Mouse (Mus musculus) heart, postnatal 0 days (tissue): ENCODE data around the gene Arhgap8. TPM values are rescaled to one million over a fixed set of nuclear protein-coding genes. Genes with fewer than 3 reads are reported as not detected.

ENCODE experiments used
- ATAC-seq: fragments of 200-750 bp; cut with Nextera tagmentation; 2 replicates; pipeline ENCODE4 v1.8.0; 2017; ENCODE audit warnings: low read depth, moderate number of reproducible peaks, moderate library complexity; ENCODE audit not compliant: insufficient read depth
- DNase-seq: peaks from one replicate; pipeline ENCODE4 v3.0.0-alpha.2; 2016; ENCODE audit warnings: low spot score
- H3K27ac ChIP-seq: fragments of 300-500 bp; sonication (generic); 2 replicates; pipeline ENCODE4 v1.5.1; 2014; ENCODE audit warnings: low read depth, mild to moderate bottlenecking
- H3K27me3 ChIP-seq: fragments of 300-500 bp; sonication (generic); 2 replicates; pipeline ENCODE4 v1.6.1; 2014; ENCODE audit warnings: low read length, mixed read lengths; ENCODE audit not compliant: control insufficient read depth, insufficient read depth
- H3K36me3 ChIP-seq: fragments of 300-500 bp; sonication (generic); replicated peaks from 2 replicates; pipeline ENCODE4 v1.6.1; 2014; ENCODE audit warnings: low read length, mixed read lengths; ENCODE audit not compliant: control insufficient read depth, insufficient read depth
- H3K4me1 ChIP-seq: fragments of 300-500 bp; sonication (generic); 2 replicates; pipeline ENCODE4 v1.6.1; 2014; ENCODE audit warnings: antibody characterized with exemption; ENCODE audit not compliant: control insufficient read depth, insufficient read depth
- H3K4me2 ChIP-seq: fragments of 300-500 bp; sonication (generic); 2 replicates; pipeline ENCODE4 v1.6.1; 2014; ENCODE audit warnings: low read depth, mild to moderate bottlenecking, low read length, moderate library complexity
- H3K4me3 ChIP-seq: fragments of 300-500 bp; sonication (generic); 2 replicates; pipeline ENCODE4 v1.5.1; 2014; ENCODE audit warnings: low read depth, low read length
- H3K9ac ChIP-seq: fragments of 300-500 bp; sonication (generic); replicated peaks from 2 replicates; pipeline ENCODE4 v1.6.1; 2014; ENCODE audit warnings: low read depth, low read length, mixed read lengths
- H3K9me3 ChIP-seq: fragments of 300-500 bp; sonication (generic); replicated peaks from 2 replicates; pipeline ENCODE4 v1.6.1; 2016; ENCODE audit warnings: low read length; ENCODE audit not compliant: control insufficient read depth
- CTCF ChIP-seq: IDR thresholded peaks from 2 replicates; pipeline ENCODE4 v1.5.1; 2016; ENCODE audit warnings: antibody characterized with exemption, control low read depth, low read depth
- EP300 ChIP-seq: IDR thresholded peaks from 2 replicates; pipeline ENCODE4 v1.6.1; 2016; ENCODE audit warnings: antibody characterized with exemption, low read depth
- WGBS: fragments of 180-500 bp; shearing (Covaris S2); extraction: QIAGEN DNeasy Blood & Tissue Kit; methylation state at CpG from one replicate; pipeline ENCODE4 v1.1.7; 2014; 5-methylcytosine and 5-hydroxymethylcytosine counted together
- polyA plus RNA-seq: library from polyadenylated mRNA; unstranded; fragments of >200 nt; fragmentation: Nextera tagmentation; extraction: Ambion mirVana; gene quantifications from 2 replicates; pipeline ENCODE4 v1.2.1, GENCODE M21; 2015
- total RNA-seq: library from RNA; depleted of rRNA; stranded (reverse); fragments of >200 nt; gene quantifications from 2 replicates; pipeline ENCODE4 v1.2.3, GENCODE M21; 2014; ENCODE audit warnings: low replicate concordance

The Arhgap8 gene
- total and polyA plus RNA-seq, 2 experiments from 2014 or later, result 1.3 TPM; not detected in 1

- 59% methylated on average over 11 of the region's 11 CpGs for WGBS
- TF ChIP-seq CTCF, result no peak
- no peak for TF ChIP-seq EP300
- ATAC-seq (peak; percentile 47), DNase-seq (no peak)
- Histone ChIP-seq H3K9ac (no peak overlapping the region), H3K4me1 (0 out of 2 replicates have a peak, but pooled peaks cover 14% of the 10 kb centered on the region), H3K4me2 (no peak overlapping the region), H3K4me3 (no peak overlapping the region), H3K27me3 (no peaks in the 10 kb centered on the region), H3K27ac (0 out of 2 replicates have a peak overlapping the region, but pooled peaks have one; percentile 26), H3K9me3 (no peaks in the 10 kb centered on the region), H3K36me3 (peaks cover 5% of the 10 kb centered on the region; the same call in 1 of the 2 replicates)
Measured at GRCm38 (mm10) chr15:84697611-84698011, 22.2 kb upstream of the Arhgap8 start.

- no peak for ATAC-seq
- 78% methylated on average over 2 of the region's 2 CpGs for WGBS
- no peaks in the 10 kb centered on the region for H3K27me3 ChIP-seq
- no peak overlapping the region for H3K4me3 ChIP-seq
- TF ChIP-seq CTCF (no peak), EP300 (no peak)
- H3K4me2 ChIP-seq, result no peak overlapping the region
- H3K36me3 ChIP-seq, result peaks cover 5% of the 10 kb centered on the region; the same call in 1 of the 2 replicates
- no peak for DNase-seq
- H3K9me3 ChIP-seq, result no peaks in the 10 kb centered on the region
- H3K4me1 ChIP-seq, result 0 out of 2 replicates have a peak, but pooled peaks cover 14% of the 10 kb centered on the region
- H3K9ac ChIP-seq, result no peak overlapping the region
- no peak overlapping the region for H3K27ac ChIP-seq
Measured at GRCm38 (mm10) chr15:84698189-84698588, 21.7 kb upstream of the Arhgap8 start.

GRCm38 (mm10) chr15:84700147-84700794, 19.6 kb upstream of the Arhgap8 start:
- WGBS, result 44% methylated on average over 6 of the region's 6 CpGs
- no peak overlapping the region for H3K4me2 ChIP-seq
- no peak overlapping the region for H3K4me3 ChIP-seq
- no peaks in the 10 kb centered on the region for H3K27me3 ChIP-seq
- H3K36me3 ChIP-seq, result no peaks in the 10 kb centered on the region; the same call in 1 of the 2 replicates
- peak; percentile 51 for DNase-seq
- H3K9ac ChIP-seq, result no peak overlapping the region
- ATAC-seq, result no peak
- no peak for TF ChIP-seq EP300
- peak; percentile 67 for TF ChIP-seq CTCF
- no peak overlapping the region for H3K27ac ChIP-seq
- H3K4me1 ChIP-seq, result 0 out of 2 replicates have a peak, but pooled peaks cover 14% of the 10 kb centered on the region
- no peaks in the 10 kb centered on the region for H3K9me3 ChIP-seq

GRCm38 (mm10) chr15:84701947-84702346, 17.9 kb upstream of the Arhgap8 start:
- ATAC-seq (peak; percentile 34), DNase-seq (peak; percentile 76)
- no peaks in the 10 kb centered on the region; the same call in 1 of the 2 replicates for H3K36me3 ChIP-seq
- H3K9ac ChIP-seq, result no peak overlapping the region
- H3K27me3 ChIP-seq, result no peaks in the 10 kb centered on the region
- H3K27ac ChIP-seq, result no peak overlapping the region
- no peak overlapping the region for H3K4me2 ChIP-seq
- WGBS, result 14% methylated on average over 4 of the region's 4 CpGs
- H3K9me3 ChIP-seq, result no peaks in the 10 kb centered on the region
- H3K4me3 ChIP-seq, result no peak overlapping the region
- 0 out of 2 replicates have a peak, but pooled peaks cover 10% of the 10 kb centered on the region for H3K4me1 ChIP-seq
- TF ChIP-seq CTCF (peak; percentile 73), EP300 (no peak)

GRCm38 (mm10) chr15:84702391-84703345, 17.2 kb upstream of the Arhgap8 start:
- Histone ChIP-seq H3K36me3 (no peaks in the 10 kb centered on the region; the same call in 1 of the 2 replicates), H3K9ac (no peak overlapping the region), H3K9me3 (no peaks in the 10 kb centered on the region), H3K27ac (no peak overlapping the region), H3K4me3 (no peak overlapping the region), H3K27me3 (no peaks in the 10 kb centered on the region), H3K4me2 (no peak overlapping the region), H3K4me1 (0 out of 2 replicates have a peak, but pooled peaks cover 8% of the 10 kb centered on the region)
- DNase-seq (no peak), ATAC-seq (0 out of 2 replicates have a peak, but pooled peaks have one; percentile 5)
- WGBS, result 85% methylated on average over 29 of the region's 29 CpGs
- TF ChIP-seq CTCF (no peak), EP300 (no peak)
